Mouse (Mus musculus) liver, embryonic 14.5 days (tissue): Measurements from ENCODE around the gene 0610030E20Rik. TPM values are rescaled to one million over a fixed set of nuclear protein-coding genes. Genes with fewer than 3 reads are reported as not detected.

Experiments
- ATAC-seq: fragments of 200-750 bp; cut with Nextera tagmentation; 2 replicates; pipeline ENCODE4 v1.8.0; 2017; ENCODE audit warnings: moderate number of reproducible peaks, mild to moderate bottlenecking, moderate library complexity; ENCODE audit not compliant: insufficient read depth
- DNase-seq, 3 experiments: peaks; one replicate each; pipeline ENCODE4 v3.0.0-alpha.2; 2012 to 2013; ENCODE audit warnings: low read depth in 3 of 3, low spot score in 3 of 3
- H3K27ac ChIP-seq: fragments of 300-500 bp; sonication (generic); 2 replicates; pipeline ENCODE4 v1.5.1; 2014; ENCODE audit warnings: moderate library complexity, mild to moderate bottlenecking, control low read depth, inconsistent platforms
- H3K27me3 ChIP-seq: fragments of 300-500 bp; sonication (generic); 2 replicates; pipeline ENCODE4 v1.6.1; 2014; ENCODE audit warnings: mild to moderate bottlenecking, low read length, moderate library complexity; ENCODE audit not compliant: control insufficient read depth, insufficient read depth
- H3K36me3 ChIP-seq: fragments of 300-500 bp; sonication (generic); replicated peaks from 2 replicates; pipeline ENCODE4 v1.6.1; 2014; ENCODE audit warnings: low read depth; ENCODE audit not compliant: control insufficient read depth, insufficient read depth
- H3K4me1 ChIP-seq, 2 experiments: fragments of 200-500 bp in 1 of 2; fragments of 300-500 bp in 1 of 2; sonication (generic) in 1 of 2; replicated peaks; 2 replicates each; pipeline ENCODE4 v1.6.1; 2012 to 2014; ENCODE audit warnings: antibody characterized with exemption in 1 of 2, inconsistent platforms in 1 of 2, low read length in 1 of 2; ENCODE audit not compliant: control insufficient read depth in 2 of 2, insufficient read depth in 2 of 2
- H3K4me2 ChIP-seq: fragments of 300-500 bp; sonication (generic); 2 replicates; pipeline ENCODE4 v1.6.1; 2014; ENCODE audit warnings: low read depth, mild to moderate bottlenecking, control low read depth, moderate library complexity
- H3K4me3 ChIP-seq, 2 experiments: fragments of 200-500 bp in 1 of 2; fragments of 300-500 bp in 1 of 2; sonication (generic) in 1 of 2; 2 replicates each; pipeline ENCODE4 v1.5.1; 2012 to 2014; ENCODE audit warnings: low read depth in 2 of 2, low read length in 2 of 2, mild to moderate bottlenecking in 2 of 2, control low read depth in 1 of 2, inconsistent platforms in 1 of 2, moderate library complexity in 1 of 2; ENCODE audit not compliant: insufficient read depth in 1 of 2
- H3K9ac ChIP-seq: fragments of 300-500 bp; sonication (generic); replicated peaks from 2 replicates; pipeline ENCODE4 v1.6.1; 2014; ENCODE audit warnings: mild to moderate bottlenecking, control low read depth, moderate library complexity
- H3K9me3 ChIP-seq: fragments of 300-500 bp; sonication (generic); 2 replicates; pipeline ENCODE4 v1.6.1; 2016; ENCODE audit warnings: low read length, mixed read lengths; ENCODE audit not compliant: control insufficient read depth
- CTCF ChIP-seq: IDR thresholded peaks from 2 replicates; pipeline ENCODE4 v1.5.1; 2016; ENCODE audit warnings: antibody characterized with exemption, low read depth, control low read depth
- EP300 ChIP-seq: IDR thresholded peaks from 2 replicates; pipeline ENCODE4 v1.6.1; 2016; ENCODE audit warnings: antibody characterized with exemption, low read depth
- WGBS: fragments of 180-500 bp; shearing (Covaris S2); extraction: QIAGEN DNeasy Blood & Tissue Kit; methylation state at CpG from one replicate; pipeline ENCODE4 v1.1.7; 2014; ENCODE audit not compliant: insufficient replicate concordance; 5-methylcytosine and 5-hydroxymethylcytosine counted together
- polyA plus RNA-seq, 2 experiments: library from polyadenylated mRNA; depleted of rRNA in 1 of 2; stranded (reverse) in 1 of 2; unstranded in 1 of 2; fragments of >200 nt; fragmentation: Nextera tagmentation in 1 of 2; extraction: Ambion mirVana in 1 of 2; gene quantifications; 2 replicates each; pipeline versions ENCODE4 v1.2.1 to v1.2.3; 2012 to 2014

The 0610030E20Rik gene
- polyA plus RNA-seq, 2 experiments: 7.9 to 10.1 TPM

DNA sequence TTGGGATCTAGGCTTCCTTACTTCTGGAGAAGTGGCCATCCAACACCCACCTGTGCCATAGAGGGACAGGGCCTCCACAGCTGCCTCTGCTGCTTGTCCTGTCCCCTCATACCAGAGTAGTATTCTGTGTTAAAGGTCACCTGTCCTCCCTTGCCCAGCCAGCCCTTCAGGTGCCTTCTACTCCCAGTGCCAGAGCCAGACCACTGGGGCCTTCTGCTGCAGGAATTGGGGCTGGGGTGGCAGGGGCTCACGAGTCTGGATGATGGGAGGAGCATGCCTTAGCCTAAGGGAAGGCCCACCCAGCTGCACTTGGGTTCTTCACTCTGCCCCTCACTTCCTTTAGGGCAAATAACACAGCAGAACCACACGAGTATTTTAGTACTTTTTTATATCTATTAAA is 12.2 kb downstream of the 0610030E20Rik start:
- H3K4me2 ChIP-seq: no peak overlapping the region
- no peak overlapping the region for H3K9ac ChIP-seq
- DNase-seq: no peak
- peaks cover 20% of the 10 kb centered on the region for H3K36me3 ChIP-seq
- H3K4me1 ChIP-seq: peaks cover 15 to 32% of the 10 kb centered on the region in 2 experiments
- 67% methylated on average over 2 of the region's 2 CpGs for WGBS
- H3K4me3 ChIP-seq: no peak overlapping the region
- no peak overlapping the region for H3K27ac ChIP-seq
- TF ChIP-seq EP300: no peak
- no peak for TF ChIP-seq CTCF
- H3K27me3 ChIP-seq: peaks cover 24% of the 10 kb centered on the region
- no peak for ATAC-seq
- H3K9me3 ChIP-seq: no peaks in the 10 kb centered on the region

DNA sequence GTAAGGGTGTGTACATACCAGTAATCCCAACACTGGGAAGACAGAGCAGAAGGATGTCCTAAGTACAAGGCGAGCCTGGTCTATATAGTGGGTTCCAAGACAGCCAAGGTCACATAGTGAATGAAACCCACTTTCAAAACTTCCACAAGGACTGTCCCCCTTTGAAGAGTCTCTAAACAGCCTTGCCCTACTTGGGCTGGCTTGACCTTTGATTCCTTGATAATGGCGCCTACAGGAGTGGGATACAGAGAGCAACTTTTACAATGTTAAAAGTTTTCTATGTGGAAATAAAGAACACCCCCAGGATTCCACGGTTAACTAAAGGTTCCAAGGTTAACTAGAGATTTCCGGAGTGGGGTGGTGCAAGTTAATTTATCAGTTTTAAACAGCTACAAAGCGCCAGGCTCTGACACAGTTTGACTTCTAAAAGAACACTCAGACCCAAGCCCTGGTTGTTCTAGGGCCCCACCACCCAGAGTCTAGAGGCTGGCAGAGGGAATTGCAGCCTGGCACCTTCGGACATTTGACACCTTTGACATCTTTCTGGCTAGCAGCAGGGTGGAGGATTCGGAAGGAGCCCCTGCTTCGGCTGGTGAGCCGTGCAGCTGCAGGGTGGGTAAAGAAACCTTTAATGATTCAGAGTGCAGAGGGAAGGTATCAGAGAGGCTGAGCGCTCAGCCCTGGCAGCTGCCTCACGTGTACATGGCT is 12.9 kb downstream of the 0610030E20Rik start:
- Histone ChIP-seq H3K9me3 (no peaks in the 10 kb centered on the region), H3K4me3 (no peak overlapping the region), H3K9ac (no peak overlapping the region), H3K36me3 (peaks cover 20% of the 10 kb centered on the region), H3K4me2 (peak overlapping the region; percentile 80), H3K27ac (no peak overlapping the region), H3K4me1 (peaks cover 15 to 30% of the 10 kb centered on the region in 2 experiments), H3K27me3 (peaks cover 17% of the 10 kb centered on the region)
- TF ChIP-seq CTCF (no peak), EP300 (no peak)
- ATAC-seq: no peak
- DNase-seq: no peak
- whole genome bisulfite sequencing: 76% methylated on average over 11 of the region's 11 CpGs

GRCm38 (mm10) chr6:72360599-72360935 is 13.4 kb downstream of the 0610030E20Rik start:
- no peak for DNase-seq
- Histone ChIP-seq H3K9ac (no peak overlapping the region), H3K27ac (no peak overlapping the region), H3K27me3 (peaks cover 11% of the 10 kb centered on the region), H3K4me1 (peaks cover 15 to 30% of the 10 kb centered on the region in 2 experiments), H3K4me3 (no peak overlapping the region), H3K36me3 (peaks cover 20% of the 10 kb centered on the region), H3K9me3 (no peaks in the 10 kb centered on the region), H3K4me2 (peak overlapping the region; percentile 80)
- no peak for TF ChIP-seq EP300
- ATAC-seq: no peak
- WGBS: 77% methylated on average over 7 of the region's 7 CpGs

- H3K9ac ChIP-seq: peak overlapping the region; percentile 76
- ATAC-seq: no peak
- H3K27ac ChIP-seq: peak overlapping the region; percentile 38
- WGBS: 15% methylated on average over 5 of the region's 5 CpGs
- peaks cover 6% of the 10 kb centered on the region for H3K27me3 ChIP-seq
- H3K4me3 ChIP-seq: peak overlapping the region; percentile 65 to 86
- H3K9me3 ChIP-seq: no peaks in the 10 kb centered on the region
- H3K4me2 ChIP-seq: peak overlapping the region; percentile 80
- H3K36me3 ChIP-seq: peaks cover 20% of the 10 kb centered on the region
- DNase-seq: no peak
- TF ChIP-seq EP300: no peak
- TF ChIP-seq CTCF: no peak
- H3K4me1 ChIP-seq: peaks cover 15 to 30% of the 10 kb centered on the region in 2 experiments
Measured at GRCm38 (mm10) chr6:72361121-72361551, 14.0 kb downstream of the 0610030E20Rik start.

DNA sequence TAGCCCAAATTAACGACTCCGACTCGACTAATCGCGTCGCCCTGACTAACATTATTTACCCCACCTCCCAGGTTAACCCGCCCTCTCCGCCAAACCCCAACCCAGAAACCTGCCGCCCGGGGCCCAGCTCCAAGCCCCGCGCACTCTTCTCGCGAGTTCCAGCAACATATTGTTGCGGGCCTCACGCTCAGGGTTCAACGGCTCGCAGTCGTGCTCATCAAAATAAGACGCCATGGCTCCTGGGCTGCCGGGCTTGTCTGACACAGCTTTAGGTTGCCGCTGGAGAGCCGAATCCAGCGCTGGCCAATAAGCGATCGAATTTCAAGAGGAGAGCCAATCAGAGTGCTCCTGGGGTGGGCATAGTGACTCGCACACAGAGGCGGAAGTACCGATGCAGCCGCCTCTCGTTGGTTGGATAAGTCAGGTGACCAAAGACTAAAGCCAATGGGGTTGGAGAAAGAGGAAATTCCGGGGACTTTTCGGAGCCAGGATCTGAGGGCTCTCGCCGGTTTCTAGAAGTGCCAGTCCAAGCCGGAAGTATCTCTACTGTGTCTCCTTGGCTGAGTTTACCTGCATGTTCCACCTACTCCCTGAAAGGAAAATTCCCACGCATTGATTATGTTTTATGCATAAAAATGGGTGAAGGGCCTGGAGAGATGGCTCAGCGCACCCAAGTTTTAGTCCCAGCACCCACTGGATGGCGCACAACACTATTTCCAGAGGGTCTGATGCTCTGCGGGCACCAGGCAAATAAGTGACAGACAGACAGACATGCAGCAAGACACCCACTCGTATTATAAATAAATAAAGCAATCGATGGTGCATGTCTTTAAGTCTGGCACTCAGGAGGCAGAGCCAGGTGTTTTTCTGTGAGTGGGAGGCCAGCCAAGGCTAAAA is 15.3 kb downstream of the 0610030E20Rik start:
- Histone ChIP-seq H3K27ac (peak overlapping the region; percentile 71), H3K4me3 (peak overlapping the region; percentile 65 to 86), H3K4me2 (peak overlapping the region; percentile 80), H3K36me3 (peaks cover 20% of the 10 kb centered on the region), H3K9me3 (no peaks in the 10 kb centered on the region), H3K27me3 (no peaks in the 10 kb centered on the region), H3K4me1 (peaks cover 12 to 28% of the 10 kb centered on the region in 2 experiments), H3K9ac (peak overlapping the region; percentile 76)
- DNase-seq (peak; percentile 98), ATAC-seq (peak; percentile 96)
- TF ChIP-seq EP300 (0 out of 2 replicates have a peak, but pooled peaks have one; percentile 42), CTCF (peak; percentile 65)
- WGBS: under 1% methylated on average over 42 of the region's 42 CpGs
